Mouse (Mus musculus) testis, adult 2 months (tissue): ENCODE results near the gene Slirp.

Experiments
- CTCF ChIP-seq: fragments of 200-500 bp; IDR thresholded peaks from 2 replicates; pipeline ENCODE4 v1.5.1; 2012; ENCODE audit warnings: low read depth, mild to moderate bottlenecking, inconsistent platforms, low read length, moderate library complexity; ENCODE audit not compliant: control insufficient read depth, insufficient read depth, insufficient replicate concordance
- POLR2A ChIP-seq: fragments of 200-500 bp; IDR thresholded peaks from 2 replicates; pipeline ENCODE4 v1.6.1; 2012; ENCODE audit warnings: low read depth, mild to moderate bottlenecking, inconsistent platforms, low read length, moderate library complexity; ENCODE audit not compliant: control insufficient read depth

GRCm38 (mm10) chr12:87397811-87398417 lies 45.8 kb upstream of the Slirp start:
- TF ChIP-seq POLR2A (no peak), CTCF (no peak)
